Mouse (Mus musculus) CH12.LX (cell line): ENCODE results near the gene Rpp14.

Source experiments
- CTCF ChIP-seq, 2 experiments: IDR thresholded peaks in 1 of 2; conservative IDR thresholded peaks in 1 of 2; 2 replicates each; pipeline ENCODE4 v1.5.1; 2011 to 2012; ENCODE audit warnings: low read depth in 2 of 2, low read length in 2 of 2, improper control_type of control experiment in 1 of 2, inconsistent platforms in 1 of 2, mild to moderate bottlenecking in 1 of 2, moderate library complexity in 1 of 2
- JUND ChIP-seq: conservative IDR thresholded peaks from 2 replicates; pipeline ENCODE4 v1.6.1; 2011; ENCODE audit warnings: low read depth, low read length, improper control_type of control experiment
- MAFK ChIP-seq: IDR thresholded peaks from 2 replicates; pipeline ENCODE4 v1.6.1; 2011; ENCODE audit warnings: low read length, improper control_type of control experiment; ENCODE audit not compliant: insufficient replicate concordance
- NRF1 ChIP-seq: IDR thresholded peaks from 2 replicates; pipeline ENCODE4 v1.6.1; 2014; ENCODE audit warnings: low read depth, mild to moderate bottlenecking, inconsistent platforms, low read length, improper control_type of control experiment, moderate library complexity
- ZNF384 ChIP-seq: IDR thresholded peaks from 2 replicates; pipeline ENCODE4 v1.6.1; 2012; ENCODE audit warnings: low read depth, low read length, improper control_type of control experiment, inconsistent platforms

DNA sequence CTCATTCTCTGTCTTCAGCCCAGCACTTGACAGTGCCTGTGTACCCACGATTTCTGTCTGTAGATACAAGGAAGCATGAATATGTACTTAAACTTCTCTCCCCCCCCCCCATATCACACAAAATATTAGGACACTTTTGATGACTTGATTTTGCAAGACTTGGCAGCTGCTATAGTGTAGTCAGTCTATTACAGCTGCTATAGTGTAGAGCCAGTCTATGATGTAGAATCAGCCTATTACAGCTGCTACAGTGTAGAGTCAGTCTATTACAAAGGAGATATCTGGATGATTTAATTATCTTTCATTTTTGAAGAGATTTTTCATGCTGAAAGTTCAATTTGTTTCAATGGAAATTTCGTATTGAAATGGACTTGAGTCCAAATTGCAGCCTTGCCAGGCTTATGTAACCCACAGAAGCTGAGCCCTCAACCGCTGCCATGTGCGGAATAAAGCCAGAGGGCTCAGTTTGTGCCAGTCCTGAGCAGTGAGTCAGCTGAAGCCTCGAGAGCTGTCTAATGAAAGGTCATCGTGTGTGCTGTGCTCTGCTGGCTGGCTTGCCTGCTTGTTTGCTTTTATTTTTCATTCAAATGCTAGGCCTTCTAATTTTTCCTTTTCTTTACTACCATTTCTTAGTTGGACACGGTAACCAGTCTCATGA lies 41.2 kb upstream of the Rpp14 start:
- TF ChIP-seq MAFK (no peak), NRF1 (no peak), CTCF (conservative IDR thresholded peaks at IDR 0.05 in 1 of 2, IDR thresholded peaks at IDR 0.05 in 1 of 2; ENCODE audit: low read depth in 2 of 2, low read length in 2 of 2) (no peak), ZNF384 (no peak), JUND (no peak)
